Mouse (Mus musculus): Measurements from ENCODE around the gene Drosha.
"Not testable (repeated sequence)": the region's sequence is repeated elsewhere in the genome, so short reads cannot be mapped to it uniquely, and the experiment has no call there.

Gene Drosha

DNA sequence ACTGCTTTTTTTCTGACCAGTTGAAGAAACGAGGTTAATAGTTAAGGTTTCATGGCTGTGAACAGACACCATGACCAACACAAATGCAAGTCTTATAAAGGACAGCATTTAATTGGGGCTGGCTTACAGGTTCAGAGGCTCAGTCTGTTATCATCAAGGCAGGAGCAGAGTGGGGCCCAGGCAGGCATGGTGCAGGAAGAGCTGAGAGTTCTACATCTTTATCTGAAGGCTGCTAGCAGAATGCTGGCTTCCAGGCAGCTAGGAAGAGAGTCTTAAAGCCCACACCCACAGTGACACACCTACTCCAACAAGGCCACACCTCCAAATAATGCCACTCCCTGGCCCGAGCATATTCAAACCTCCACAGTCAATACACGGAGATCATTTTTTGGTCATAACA, 112.7 kb downstream of the Drosha start:
- not testable (repeated sequence) for DNase-seq (ENCODE audit: low spot score)

DNA sequence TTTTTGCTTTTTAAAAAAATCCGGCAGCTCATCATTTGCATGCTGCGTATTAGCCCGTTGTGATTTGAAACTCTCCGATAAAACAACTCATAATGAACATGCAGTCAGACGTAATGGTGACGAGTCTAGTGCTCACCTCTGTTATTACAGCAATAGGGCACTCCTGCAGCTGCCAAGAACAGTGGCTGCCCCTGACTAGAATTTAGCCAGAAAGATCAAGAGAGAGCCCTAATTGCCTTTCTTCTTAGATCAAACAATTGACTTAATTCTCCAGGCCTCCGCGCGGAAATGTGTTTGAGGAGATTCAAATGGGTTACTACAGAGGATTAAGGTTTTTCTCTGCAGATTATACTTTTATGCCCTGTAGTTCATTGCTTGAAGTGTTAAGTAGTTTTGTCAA, 116.5 kb downstream of the Drosha start:
- no peak for DNase-seq (ENCODE audit: low spot score)

DNA sequence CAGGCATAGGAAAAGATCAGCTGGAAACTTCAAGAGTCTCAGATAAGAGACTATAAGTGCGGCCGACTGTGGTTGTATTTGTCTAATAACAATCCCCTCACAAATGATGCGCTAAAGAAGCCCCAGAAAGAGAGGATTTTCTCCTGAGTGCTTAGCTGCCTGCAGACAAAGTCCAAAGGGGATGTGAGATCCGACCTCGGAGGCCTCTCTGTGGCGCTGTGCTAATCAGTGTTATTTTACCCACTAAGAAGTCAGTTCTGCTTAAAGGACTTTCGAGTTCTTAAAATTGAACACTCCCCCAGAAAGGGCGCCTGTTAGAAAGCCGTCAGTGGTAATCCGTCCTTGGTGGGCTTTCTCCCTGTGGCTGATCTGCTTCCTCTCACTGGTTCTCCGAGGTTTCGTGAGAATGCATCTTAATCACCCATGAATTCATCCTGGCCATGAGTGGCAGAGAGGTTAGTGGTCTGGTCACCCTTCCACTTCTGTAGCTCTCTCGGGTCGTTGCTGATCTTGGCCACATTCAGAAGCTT, 117.1 kb downstream of the Drosha start:
- DNase-seq (ENCODE audit: low spot score) = no peak

DNA sequence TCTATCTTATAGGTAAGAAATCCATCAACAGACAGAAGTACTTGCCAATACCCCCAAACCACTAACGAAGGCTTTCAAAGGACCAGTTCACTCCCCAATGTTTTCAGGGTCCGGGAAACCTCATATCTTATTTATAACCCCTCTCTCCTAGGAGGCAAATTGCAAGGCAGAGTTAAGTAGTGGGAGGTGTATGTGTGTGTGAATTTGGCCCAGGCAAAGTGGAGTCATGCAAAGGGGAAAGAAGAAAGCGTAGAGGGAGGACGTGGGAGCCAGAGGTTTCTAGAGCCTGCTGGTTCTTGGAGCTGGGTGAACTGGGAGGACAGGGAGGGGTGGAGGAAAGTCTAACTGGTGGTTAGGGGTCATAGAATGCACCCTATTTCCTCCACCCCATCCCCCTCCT, 117.8 kb downstream of the Drosha start:
- DNase-seq (ENCODE audit: low spot score) = no peak

DNA sequence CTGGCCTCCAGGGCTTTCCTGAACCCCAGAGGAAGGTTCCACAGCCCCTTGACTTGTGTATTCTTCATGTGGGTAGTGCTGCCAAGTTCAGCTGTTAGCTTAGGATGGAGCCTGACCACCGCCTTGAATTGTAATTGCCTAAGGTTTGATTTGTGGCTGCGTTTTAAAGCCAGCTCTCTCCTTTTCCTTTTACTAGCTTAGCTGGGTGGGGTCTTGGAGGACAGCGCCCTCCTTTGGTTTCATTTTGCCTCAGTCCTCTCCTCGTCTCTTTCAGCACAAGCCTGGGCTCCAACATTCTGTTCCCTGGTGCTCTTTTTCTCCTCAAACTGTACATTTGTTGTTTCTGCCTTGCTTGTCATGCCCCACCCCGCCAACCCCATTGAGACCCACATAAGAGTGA, 133.4 kb downstream of the Drosha start:
- DNase-seq (ENCODE audit: low spot score) = no peak

DNA sequence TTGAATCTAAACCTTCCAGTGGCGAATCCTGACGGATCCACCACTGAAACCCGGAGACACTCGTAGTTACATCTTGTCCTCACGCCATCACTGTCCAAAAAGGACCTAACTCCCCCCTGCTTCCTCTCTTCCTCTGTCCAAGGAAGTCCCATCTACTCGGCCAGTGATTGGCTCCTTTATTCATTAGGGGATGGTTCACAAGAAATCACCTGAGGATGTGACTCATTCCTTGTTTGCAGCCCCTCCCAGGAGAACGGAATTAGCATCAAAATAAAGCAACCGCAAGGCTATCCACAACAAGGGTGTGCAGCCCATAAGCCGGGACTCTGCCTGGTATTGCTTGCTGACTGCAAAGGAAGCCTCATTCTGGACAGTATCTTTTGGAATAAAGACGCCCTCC, 137.6 kb downstream of the Drosha start:
- no peak for DNase-seq (ENCODE audit: low spot score)

DNA sequence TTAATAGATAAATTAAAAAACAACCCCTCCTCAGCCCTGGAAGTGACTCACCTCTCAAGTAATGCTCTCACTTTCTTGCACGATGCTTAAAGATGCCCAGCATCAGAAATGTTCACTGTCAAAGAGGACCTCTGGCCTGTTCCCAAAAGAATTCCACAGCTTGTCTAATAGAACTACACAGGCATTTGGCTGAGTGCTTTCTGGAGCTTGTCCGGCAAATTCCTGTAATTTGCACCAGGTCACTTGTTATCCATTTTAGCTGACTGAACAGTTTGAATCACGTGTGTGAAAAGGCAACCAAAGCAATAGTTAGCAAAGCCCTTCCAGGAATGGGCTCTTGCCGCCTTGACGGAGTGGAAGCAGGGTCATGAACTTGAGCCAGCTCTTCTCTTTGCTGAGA, 140.6 kb downstream of the Drosha start:
- DNase-seq (ENCODE audit: low spot score) = no peak

DNA sequence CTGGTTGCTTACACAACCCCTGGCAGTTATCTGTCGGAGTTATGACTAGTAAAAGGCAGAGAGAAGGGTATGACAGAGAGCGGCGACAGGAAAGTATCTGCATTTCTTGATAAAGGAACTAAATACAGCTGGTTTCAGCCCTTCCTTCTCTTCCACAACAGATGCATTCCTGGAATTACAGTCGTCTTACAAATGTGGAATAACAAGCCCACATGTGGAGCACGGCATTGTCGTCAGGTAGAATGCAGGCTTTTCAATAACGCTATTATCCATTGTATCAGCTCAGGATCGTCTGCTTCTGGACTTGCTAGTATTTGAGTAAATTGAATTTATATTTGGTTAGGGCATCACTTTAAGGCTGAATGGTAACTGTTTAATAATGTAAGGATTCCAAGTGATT, 144.2 kb downstream of the Drosha start:
- DNase-seq (ENCODE audit: low spot score) = no peak

DNA sequence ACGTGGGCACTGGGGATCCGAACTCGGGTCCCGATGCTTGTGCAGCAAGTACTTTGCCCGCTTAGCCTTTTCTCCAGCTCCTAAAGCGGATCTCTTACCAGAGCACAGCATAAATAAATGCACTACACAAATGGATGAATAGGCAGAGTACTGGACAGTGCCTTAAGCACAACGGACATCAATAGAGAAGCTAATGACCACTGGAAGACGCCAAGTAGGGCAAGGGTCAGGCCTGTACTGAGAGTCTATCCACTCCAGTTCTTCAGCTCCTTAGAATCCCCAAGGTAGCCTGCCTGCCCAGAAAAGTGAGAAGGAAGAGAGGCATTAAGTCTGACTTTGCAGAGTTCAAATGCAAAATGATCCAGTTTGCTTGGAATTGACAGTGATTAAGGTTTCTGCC, 147.8 kb downstream of the Drosha start:
- DNase-seq (ENCODE audit: low spot score) = no peak
